Mouse (Mus musculus) ES-CJ7 (cell line): Measurements from ENCODE around the gene Fam114a1.

Source experiments
- DNase-seq: peaks from one replicate; pipeline ENCODE4 v3.0.0; 2011; ENCODE audit warnings: low read depth, low spot score

Fam114a1 gene

GRCm38 (mm10) chr5:64969861-64970771 lies at the start of gene Fam114a1:
TSS of gene Fam114a1 (plus strand) at chr5:64970071.
- peak; percentile 12 for DNase-seq

DNA sequence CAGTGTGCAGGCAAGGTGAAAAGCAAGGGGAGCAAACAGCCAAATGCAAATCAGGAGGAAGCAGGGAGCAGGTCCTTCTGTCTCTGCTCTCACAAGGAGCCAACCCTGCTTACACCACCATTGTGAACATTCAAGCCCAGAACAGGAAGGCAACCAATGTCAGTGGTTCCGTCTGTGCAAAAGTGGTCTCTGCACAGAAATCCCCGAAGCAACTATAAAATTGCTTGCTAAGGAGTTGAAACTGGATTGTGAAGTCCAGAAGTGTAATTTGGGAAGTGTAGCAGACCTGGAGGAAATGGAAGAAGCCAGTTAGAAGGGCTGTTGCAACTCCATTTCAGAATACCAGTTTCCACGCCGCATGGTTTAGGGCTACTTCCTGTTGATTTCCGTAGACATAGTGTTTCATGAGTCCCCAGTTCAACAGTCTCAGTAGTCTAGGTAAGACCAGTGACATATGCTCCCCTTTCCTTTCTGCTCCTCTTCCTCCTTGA lies 46.9 kb upstream of the Fam114a1 start:
- DNase-seq = no peak

- no peak for DNase-seq
Measured at GRCm38 (mm10) chr5:64932215-64932614, 37.7 kb upstream of the Fam114a1 start.

DNA sequence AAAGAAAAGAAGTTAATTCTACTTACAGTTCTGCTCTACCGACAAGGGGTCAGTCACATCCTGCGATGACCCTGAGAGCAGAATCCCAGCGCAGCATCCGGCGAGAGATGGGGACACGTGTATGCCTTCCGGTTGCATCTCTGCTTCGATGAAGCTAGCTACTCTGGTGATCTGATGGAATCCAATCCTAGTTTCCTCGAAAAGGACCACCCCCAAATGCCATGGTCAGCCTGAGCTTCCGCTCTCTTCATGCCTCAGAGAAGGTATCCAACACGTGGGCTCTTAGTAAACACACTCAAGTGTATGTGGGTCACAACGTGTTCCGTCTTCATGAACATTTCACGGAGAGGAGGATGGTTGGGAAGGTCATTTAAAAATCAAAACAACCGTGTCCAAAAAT lies 37.1 kb upstream of the Fam114a1 start:
- DNase-seq = no peak

DNA sequence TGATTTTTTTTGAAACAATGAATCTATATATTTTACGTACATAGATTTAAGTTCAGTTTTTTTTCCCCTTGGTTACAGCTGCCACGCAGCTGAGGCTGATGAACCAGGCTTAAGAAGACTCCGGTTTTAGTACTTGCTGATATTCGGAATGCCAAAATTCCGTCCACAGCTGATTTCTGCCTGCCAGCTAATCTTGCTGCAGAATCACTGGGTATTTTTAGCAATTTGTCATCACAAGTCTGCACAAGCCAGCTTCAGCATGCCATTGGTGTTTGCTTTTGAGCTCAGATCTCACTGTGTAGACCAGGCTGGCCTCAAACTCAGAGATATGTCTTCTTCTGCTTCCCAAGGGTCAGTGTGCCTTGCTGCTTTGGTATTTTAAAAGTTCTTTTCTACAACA lies 18.4 kb upstream of the Fam114a1 start:
- DNase-seq = no peak

GRCm38 (mm10) chr5:64954931-64955330 lies 14.9 kb upstream of the Fam114a1 start:
- no peak for DNase-seq

- DNase-seq = no peak
Measured at GRCm38 (mm10) chr5:64958991-64959842, 10.7 kb upstream of the Fam114a1 start.

DNA sequence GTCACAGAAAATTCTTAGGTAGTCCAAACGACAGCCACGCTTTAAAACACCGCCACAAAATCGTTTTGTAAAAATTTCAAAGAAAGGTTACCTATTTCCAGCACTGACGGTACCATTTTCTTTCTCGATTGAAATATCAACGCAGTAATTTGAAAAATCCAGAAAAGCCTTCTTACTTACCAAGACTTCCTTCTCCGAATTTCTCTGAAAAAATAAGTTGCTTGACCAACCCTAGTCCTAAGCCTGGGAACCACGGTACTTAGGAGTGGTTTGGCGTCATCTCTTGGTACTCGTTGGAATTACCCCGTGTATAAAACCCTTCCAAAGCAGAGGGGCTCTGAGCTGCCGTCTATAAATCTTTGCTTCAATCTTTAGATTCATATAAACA lies 10.0 kb upstream of the Fam114a1 start, which contains the start of gene Tlr6:
Gene Tlr6 (minus strand): TSS at position 255 of the 388 bp plus-strand sequence.
- peak; percentile 21 for DNase-seq

- DNase-seq = no peak
Measured at GRCm38 (mm10) chr5:64960857-64961391, 8.9 kb upstream of the Fam114a1 start.

- DNase-seq = no peak
Measured at GRCm38 (mm10) chr5:64963271-64963670, 6.6 kb upstream of the Fam114a1 start.

- DNase-seq = no peak
Measured at GRCm38 (mm10) chr5:64963735-64964134, 6.1 kb upstream of the Fam114a1 start.

- DNase-seq = peak; percentile 58
Measured at GRCm38 (mm10) chr5:64968961-64969860, 660 bp upstream of the Fam114a1 start.

- DNase-seq = no peak
Measured at GRCm38 (mm10) chr5:64975121-64975520, 5.2 kb downstream of the Fam114a1 start.

DNA sequence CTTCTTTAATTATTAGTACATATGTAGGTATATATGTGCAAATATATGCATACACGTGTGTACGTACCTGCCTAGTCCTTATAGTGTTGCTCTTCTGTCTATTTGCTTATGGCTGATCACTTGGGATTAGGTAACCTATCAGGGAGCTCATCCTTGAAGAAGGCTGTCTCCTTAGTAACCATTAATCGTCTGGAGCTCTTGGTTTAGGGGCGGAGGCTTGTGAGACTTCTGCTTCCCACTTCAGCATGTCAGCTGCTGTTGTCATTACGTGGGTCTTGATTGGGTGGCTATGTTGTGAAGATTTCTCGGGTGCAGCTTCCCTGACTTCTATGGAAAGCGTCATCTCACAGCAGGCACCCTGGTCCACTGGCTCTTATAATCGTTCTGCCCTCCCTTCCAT lies 7.3 kb downstream of the Fam114a1 start:
- DNase-seq = no peak

GRCm38 (mm10) chr5:64985971-64986370 lies 16.1 kb downstream of the Fam114a1 start:
- DNase-seq = no peak

DNA sequence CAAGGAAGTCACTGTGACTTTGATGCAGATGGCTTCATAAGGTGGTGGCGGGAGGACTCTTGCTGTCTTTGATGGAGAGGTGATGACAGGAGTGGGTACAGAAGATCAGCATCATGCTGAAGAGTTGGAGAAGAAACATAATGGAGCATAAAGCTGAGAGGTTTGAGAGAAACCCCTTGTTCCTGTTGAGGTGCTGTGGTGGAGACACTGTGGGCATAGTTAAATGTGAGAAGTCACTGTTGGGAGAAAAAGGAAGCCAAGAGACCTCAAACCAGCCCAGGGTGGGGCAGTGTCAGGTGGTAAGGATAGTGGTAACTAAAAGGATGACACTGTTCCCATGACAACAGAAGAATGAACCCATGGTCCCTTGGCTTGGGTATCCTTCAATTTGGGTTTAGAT lies 20.1 kb downstream of the Fam114a1 start:
- DNase-seq = no peak

- DNase-seq = peak; percentile 24
Measured at GRCm38 (mm10) chr5:64992540-64992939, 22.7 kb downstream of the Fam114a1 start.

DNA sequence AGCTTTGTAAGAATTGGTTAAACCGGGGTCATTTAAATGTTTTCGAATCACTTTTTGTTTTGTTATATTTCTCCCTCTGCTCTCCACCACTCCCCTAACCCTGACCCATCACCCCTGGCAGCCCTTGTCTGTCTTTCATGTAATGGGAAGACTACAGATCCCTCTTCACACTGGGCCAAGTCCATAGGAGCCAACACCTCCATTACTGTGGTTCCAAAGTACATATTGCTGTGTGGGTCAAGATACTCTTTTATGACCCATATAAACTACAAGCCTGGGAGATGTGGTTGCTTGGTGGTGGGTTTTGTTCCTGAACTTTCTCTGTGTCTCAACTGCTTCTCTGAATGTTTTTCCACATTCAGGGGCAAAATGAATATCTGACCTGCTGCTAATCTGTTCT lies 25.5 kb downstream of the Fam114a1 start:
- DNase-seq = no peak

- peak; percentile 35 for DNase-seq
Measured at GRCm38 (mm10) chr5:65002940-65003824, 33.3 kb downstream of the Fam114a1 start.
